Mouse (Mus musculus): Measurements from ENCODE around the gene Evc.

- TF ChIP-seq CTCF (IDR thresholded peaks at IDR 0.05; ENCODE audit: low read depth, low read length) (no peak), POLR2A (IDR thresholded peaks at IDR 0.05; ENCODE audit: extremely low read depth, insufficient read depth, low read length) (no peak)
These were observed 90.4 kb downstream of the Evc start for GRCm38 (mm10) chr5:37246138-37246910.

Measured in liver, adult 2 months (tissue).